Mouse (Mus musculus) myocyte (in vitro differentiated cells): Measurements from ENCODE around the gene Neo1.

Experiments used
- MAX ChIP-seq: IDR thresholded peaks from one replicate; pipeline ENCODE4 v1.6.1; 2011; ENCODE audit warnings: low read depth, mild to moderate bottlenecking, control low read depth
- POLR2A ChIP-seq: IDR thresholded peaks from one replicate; pipeline ENCODE4 v1.6.1; 2011; ENCODE audit warnings: low read depth, mild to moderate bottlenecking, control low read depth, moderate library complexity; ENCODE audit not compliant: insufficient read length

- TF ChIP-seq POLR2A (no peak), MAX (no peak)
Observed at GRCm38 (mm10) chr9:59024245-59024844, 11.9 kb downstream of the Neo1 start.
